In the genomic region with DNA sequence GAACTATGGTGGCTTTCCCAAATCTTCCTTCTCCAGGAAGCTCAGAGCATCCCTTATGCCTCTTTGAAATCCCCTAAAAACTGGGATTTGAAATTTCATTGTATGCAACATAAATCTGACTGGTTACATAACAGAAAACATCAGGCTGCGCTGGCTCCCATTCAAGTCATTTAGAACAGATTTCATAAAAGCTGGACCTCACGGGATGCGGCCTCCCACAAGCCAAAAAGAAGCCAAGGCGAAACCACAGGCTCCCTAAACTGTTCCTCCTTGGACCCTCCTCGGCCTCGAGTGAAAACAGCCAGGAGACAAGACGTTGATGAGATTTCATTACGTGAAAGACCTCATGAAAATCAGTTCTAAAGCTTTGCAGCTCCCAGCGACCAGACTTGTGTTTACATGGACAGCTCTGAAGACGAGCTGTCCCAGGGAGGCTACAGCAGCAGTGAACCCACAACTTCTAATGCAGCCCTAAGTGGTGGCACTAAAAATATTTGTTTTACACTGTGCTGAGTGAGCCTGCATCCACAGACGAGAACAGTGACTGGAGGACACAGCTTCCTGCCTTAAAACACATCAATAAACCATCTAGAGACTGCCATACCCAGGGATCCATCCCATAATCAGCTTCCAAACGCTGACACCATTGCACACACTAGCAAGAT, we compare ENCODE assay signal across 9 mouse cellular contexts.
DNase-seq lines count a peak whose midpoint lies in the region; ATAC-seq lines count a peak whose summit lies in the region.
"Had no signal": no experiment of that assay in that cellular context is flagged by ENCODE, and none has a peak within 500 bp of the region (broad histone marks: within the 10 kb centered on the region; RNA-seq: fewer than 3 reads in every experiment).

No protein-coding gene starts in this region.

- ATAC-seq in heart, embryonic 12.5 days (ENCODE audit: insufficient number of reproducible peaks, low FRiP score), result no peak
- ATAC-seq in embryonic facial prominence, embryonic 15.5 days (ENCODE audit: insufficient number of reproducible peaks, low FRiP score, low TSS enrichment, low read depth), result no peak
- ATAC-seq in intestine, embryonic 16.5 days, result peak; percentile 58; the same call in 1 of the 2 replicates
- ATAC-seq: forebrain, embryonic 16.5 days had no signal

- H3K9ac ChIP-seq in heart, embryonic 12.5 days, result no peak overlapping the region
- no peak overlapping the region for H3K9ac ChIP-seq in embryonic facial prominence, embryonic 15.5 days
- no peak overlapping the region for H3K9ac ChIP-seq in intestine, embryonic 16.5 days (ENCODE audit: low read depth, low read length)

- intact Hi-C loops in heart, postnatal 10 days (cut with DNase I), result no loop called here

- 75% methylated on average over 12 of the region's 12 CpGs for WGBS in heart, embryonic 12.5 days
- WGBS in embryonic facial prominence, embryonic 15.5 days, result 37% methylated on average over 12 of the region's 12 CpGs
- 51% methylated on average over 12 of the region's 12 CpGs for WGBS in intestine, embryonic 16.5 days

- no peaks in the 10 kb centered on the region for H3K36me3 ChIP-seq in heart, embryonic 12.5 days
- no peaks in the 10 kb centered on the region for H3K36me3 ChIP-seq in embryonic facial prominence, embryonic 15.5 days
- no peaks in the 10 kb centered on the region for H3K36me3 ChIP-seq in intestine, embryonic 16.5 days (ENCODE audit: control insufficient read depth, insufficient read depth, low read length)

- H3K27me3 ChIP-seq in heart, embryonic 12.5 days (replicated peaks), result no peaks in the 10 kb centered on the region
- no peaks in the 10 kb centered on the region for H3K27me3 ChIP-seq in embryonic facial prominence, embryonic 15.5 days
- no peaks in the 10 kb centered on the region for H3K27me3 ChIP-seq in intestine, embryonic 16.5 days (replicated peaks; ENCODE audit: control insufficient read depth, insufficient read depth, low read length)

- H3K27ac ChIP-seq in heart, embryonic 12.5 days (ENCODE audit: poor library complexity, severe bottlenecking), result no peak overlapping the region
- H3K27ac ChIP-seq in embryonic facial prominence, embryonic 15.5 days (replicated peaks), result peak overlapping the region; percentile 35; the same call in 1 of the 2 replicates
- peak overlapping the region; percentile 54 for H3K27ac ChIP-seq in intestine, embryonic 16.5 days (ENCODE audit: low read length)

- H3K9me3 ChIP-seq in heart, embryonic 12.5 days (replicated peaks), result no peaks in the 10 kb centered on the region
- H3K9me3 ChIP-seq in embryonic facial prominence, embryonic 15.5 days (replicated peaks), result no peaks in the 10 kb centered on the region
- no peaks in the 10 kb centered on the region for H3K9me3 ChIP-seq in intestine, embryonic 16.5 days (ENCODE audit: control insufficient read depth, low read length)

- peaks cover 7% of the 10 kb centered on the region; the same call in 1 of the 2 replicates for H3K4me1 ChIP-seq in heart, embryonic 12.5 days (replicated peaks)
- peaks cover 13% of the 10 kb centered on the region for H3K4me1 ChIP-seq in embryonic facial prominence, embryonic 15.5 days
- H3K4me1 ChIP-seq in intestine, embryonic 16.5 days (ENCODE audit: control insufficient read depth, insufficient read depth, low read length), result no peaks in the 10 kb centered on the region

- no peak overlapping the region for H3K4me3 ChIP-seq in heart, embryonic 12.5 days
- H3K4me3 ChIP-seq in embryonic facial prominence, embryonic 15.5 days (replicated peaks), result no peak overlapping the region
- no peak overlapping the region for H3K4me3 ChIP-seq in intestine, embryonic 16.5 days (ENCODE audit: low read length)

- H3K4me2 ChIP-seq in heart, embryonic 12.5 days, result no peak overlapping the region
- no peak overlapping the region for H3K4me2 ChIP-seq in embryonic facial prominence, embryonic 15.5 days (replicated peaks)
- no peak overlapping the region for H3K4me2 ChIP-seq in intestine, embryonic 16.5 days (ENCODE audit: low read depth, low read length)

- DNase-seq in heart, postnatal 10 days, result peak; percentile 48 to 51
- DNase-seq in lung, postnatal 10 days, result peak; percentile 58
- DNase-seq in thymus, postnatal 10 days (ENCODE audit: low spot score in 2 of 2), result no peak
- no peak for DNase-seq in testis, postnatal 10 days (ENCODE audit: low spot score)
- DNase-seq: cerebellum, postnatal 25 days had no signal

Comparison
In these comparisons a context has a peak if more than half of its experiments do, and no peak if none do; other contexts are left out.
1. DNase-seq: peak in heart, postnatal 10 days (2 of 2) and lung, postnatal 10 days (single experiment); none in thymus, postnatal 10 days (0 of 2) and testis, postnatal 10 days (single experiment).